Mouse (Mus musculus): ENCODE results near the gene Dpp9.
A peak's percentile ranks its signal among the peaks of the same experiment; 100 is the strongest.
"Not testable (repeated sequence)": the region's sequence is repeated elsewhere in the genome, so short reads cannot be mapped to it uniquely, and the experiment has no call there.

The Dpp9 gene

DNA sequence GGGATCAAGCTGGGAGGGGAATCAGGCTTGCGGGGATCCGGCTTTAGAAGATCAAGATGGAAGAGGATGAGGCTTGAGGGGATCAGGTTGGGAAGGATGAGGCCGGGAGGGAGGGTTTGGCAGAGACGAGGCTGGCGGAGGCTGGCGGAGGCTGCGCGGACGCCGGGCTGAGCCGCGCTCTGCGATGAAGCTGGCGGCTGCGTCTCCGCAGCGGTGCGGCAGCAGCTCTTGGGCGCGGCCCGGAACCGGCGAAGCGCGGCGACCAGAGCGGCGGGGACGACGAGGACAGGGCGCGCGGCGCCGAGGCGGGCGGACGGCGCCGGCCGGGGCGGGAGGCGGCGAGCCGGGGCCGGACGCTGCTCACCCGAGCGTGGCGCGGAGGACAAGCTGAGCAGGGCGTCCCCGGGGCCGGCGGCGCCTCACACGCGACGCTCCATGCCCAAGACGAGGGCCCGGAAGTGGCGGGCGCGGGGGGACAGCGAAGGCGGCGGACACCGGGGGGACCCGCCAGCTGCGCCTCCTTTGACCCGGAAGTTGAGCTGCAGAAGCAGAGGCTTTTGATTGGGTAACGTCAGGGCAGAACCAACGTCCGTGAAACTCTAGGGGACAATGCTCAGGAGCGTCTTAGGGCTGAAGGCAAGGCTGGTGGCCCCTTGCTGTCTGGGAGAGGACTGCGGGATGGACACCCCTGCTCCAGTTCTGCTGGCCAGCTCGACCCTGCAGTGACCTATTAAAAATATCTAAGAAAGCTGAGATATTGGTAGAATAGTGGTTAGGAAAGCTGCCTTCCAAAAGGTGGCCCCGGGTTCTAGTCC is at the start of gene Dpp9:
Dpp9 (minus strand) TSS at position 529 of the 815 bp plus-strand sequence.
- peak; percentile 98 for ATAC-seq (ENCODE audit: insufficient number of reproducible peaks, low FRiP score, low TSS enrichment)

DNA sequence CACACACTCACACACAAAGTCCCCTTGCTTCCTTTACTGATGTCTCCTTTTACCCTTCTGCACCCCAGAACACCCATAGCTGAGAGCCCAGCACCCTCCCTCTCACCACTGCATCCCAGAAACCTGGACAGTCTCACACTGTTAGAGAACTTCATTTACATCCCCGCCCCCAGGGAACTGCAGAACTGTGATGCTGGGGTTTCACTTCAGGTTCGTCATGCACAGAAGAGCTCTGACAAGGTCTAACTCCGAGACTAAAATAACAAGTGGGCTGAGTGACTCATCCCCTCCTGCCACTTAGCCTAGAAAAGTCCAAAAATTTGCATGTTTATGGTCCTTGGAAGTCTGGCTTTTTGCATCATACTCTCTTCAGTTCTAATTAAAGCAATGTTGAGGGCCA is 47.6 kb upstream of the Dpp9 start:
- no peak for ATAC-seq (ENCODE audit: insufficient number of reproducible peaks, low FRiP score, low TSS enrichment)

DNA sequence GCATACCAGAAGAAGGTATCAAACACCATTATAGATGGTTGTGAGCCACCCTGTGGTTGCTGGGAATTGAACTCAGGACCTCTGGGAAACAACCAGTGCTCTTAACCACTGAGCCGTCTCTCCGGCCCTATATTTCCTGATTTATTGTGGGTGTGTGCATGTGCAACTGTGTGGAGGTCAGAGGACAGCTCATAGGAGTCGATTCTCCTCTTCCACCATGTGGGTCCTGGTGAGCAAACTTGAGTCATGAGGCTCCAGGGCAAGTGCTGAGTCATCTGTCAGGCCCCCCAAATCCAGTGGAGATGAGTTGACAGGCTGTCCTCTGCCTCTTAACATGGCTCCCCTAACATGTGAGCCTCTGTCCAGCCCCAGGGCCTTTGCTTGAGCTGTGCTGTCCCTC is 47.2 kb upstream of the Dpp9 start:
- ATAC-seq (ENCODE audit: insufficient number of reproducible peaks, low FRiP score, low TSS enrichment), result no peak

DNA sequence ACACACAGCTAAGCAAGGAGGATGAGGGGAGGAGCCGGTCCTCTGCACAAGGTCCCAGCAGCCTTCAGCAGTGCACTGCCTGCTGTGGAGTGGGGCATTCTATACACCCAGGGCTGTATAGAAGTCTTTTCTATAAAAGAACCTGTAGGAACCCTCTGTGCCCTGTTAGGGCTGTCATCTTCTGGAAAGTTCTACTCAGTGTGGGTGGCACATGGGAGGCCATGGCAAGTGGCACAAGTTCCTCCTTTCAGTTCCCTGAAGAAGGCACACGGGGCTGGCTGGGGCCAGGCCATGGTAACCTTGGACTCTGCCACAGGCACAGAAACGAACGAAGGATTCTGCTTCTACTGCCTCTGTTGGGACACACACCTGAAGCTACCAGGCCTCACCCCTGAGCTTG is 46.3 kb upstream of the Dpp9 start:
- no peak for ATAC-seq (ENCODE audit: insufficient number of reproducible peaks, low FRiP score, low TSS enrichment)

DNA sequence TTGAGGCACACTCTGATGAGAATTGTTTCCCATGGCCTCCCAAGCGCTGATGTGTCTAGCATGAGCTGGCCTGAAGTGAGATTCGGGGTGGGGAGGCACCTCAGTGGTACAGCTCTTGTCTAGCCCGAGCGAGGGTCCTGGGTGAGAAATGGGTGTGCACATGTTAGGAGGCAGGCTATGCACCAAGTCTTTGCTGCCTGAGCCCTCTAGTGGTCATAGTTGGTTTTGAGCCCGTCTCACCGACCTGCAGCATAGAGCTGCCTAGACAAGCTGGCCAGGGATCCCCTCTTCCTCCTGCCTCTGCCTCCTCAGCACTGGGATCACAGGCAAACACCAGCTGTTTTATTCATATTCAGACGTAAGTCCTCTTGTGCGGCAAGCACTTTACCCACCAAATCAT is 45.3 kb upstream of the Dpp9 start:
- ATAC-seq (ENCODE audit: insufficient number of reproducible peaks, low FRiP score, low TSS enrichment), result peak; percentile 63

DNA sequence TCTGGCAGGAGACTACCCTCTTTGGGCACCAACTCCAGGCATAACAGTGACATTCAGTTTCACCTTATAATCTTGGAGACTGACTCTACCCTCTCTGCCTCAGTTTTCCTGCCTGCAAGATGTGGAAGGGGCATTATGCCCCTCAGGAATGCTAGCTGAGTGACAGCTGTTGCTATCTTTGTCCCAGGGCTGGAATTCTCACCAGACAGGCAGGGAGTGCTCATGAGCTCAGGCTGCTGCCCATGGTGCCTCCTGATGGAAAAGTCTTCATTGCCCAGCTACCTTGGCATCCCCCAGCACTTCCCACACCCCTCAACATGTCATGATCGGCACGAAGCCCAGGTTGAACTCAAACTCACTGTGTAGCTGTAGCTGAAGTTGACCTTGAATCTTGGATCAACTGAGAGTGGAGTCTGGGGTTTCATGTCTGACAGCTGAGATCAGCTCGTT is 44.0 kb upstream of the Dpp9 start:
- no peak for ATAC-seq (ENCODE audit: insufficient number of reproducible peaks, low FRiP score, low TSS enrichment)

DNA sequence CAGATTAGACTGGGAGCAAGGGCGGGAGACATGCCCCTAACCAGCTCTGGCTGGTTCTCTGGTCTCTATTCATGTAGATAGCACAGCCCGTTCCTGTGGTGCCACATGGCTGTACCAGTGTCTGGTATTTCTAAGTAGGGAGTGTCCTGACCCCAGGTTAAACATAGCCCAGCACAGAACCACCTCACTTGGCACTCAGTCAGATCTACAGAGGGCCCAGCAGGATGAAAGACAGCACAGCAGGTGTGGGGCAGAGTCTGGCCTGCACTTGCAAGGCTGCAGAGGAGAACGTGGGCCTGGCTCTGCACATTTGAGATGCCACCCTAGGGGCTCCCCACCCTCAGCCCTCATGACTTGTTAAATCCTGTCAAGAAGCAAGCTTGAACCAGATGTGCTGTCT is 42.5 kb upstream of the Dpp9 start:
- ATAC-seq (ENCODE audit: insufficient number of reproducible peaks, low FRiP score, low TSS enrichment), result no peak

DNA sequence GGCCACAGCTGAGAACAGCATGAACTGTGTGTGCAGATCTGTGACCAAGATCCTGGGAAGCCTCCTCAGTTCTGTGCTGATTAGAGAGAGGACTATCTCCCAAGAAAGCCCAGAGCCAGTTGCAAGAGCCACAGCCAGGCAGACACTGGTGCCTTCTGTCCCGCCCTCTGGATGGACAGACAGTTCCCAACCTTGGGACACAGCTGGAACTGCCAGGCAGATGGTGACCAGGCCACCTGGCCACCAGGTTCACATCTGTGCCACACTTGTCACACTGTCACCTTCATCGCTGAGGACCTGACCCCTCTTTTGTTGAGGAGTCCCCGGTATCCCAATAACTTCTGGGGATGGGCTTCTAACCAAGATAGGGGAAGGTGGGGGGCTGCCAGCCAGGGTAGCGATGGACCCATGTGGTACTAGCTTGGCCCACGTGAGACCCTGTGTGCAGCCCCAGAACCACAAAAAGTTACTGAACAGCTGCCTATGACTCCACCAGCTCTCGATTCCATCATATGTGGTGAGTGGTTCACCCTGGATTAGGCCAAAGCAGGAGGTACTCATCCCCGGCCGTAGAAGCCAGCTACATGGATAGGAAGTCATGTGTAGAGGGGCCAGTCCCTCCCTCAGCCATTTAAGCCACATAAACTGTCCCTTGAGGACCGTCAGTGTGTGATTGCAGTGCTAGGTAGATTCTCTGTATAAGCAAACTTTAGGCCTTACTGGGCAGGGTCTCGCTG is 40.8 kb upstream of the Dpp9 start:
- ATAC-seq (ENCODE audit: insufficient number of reproducible peaks, low FRiP score, low TSS enrichment), result no peak

DNA sequence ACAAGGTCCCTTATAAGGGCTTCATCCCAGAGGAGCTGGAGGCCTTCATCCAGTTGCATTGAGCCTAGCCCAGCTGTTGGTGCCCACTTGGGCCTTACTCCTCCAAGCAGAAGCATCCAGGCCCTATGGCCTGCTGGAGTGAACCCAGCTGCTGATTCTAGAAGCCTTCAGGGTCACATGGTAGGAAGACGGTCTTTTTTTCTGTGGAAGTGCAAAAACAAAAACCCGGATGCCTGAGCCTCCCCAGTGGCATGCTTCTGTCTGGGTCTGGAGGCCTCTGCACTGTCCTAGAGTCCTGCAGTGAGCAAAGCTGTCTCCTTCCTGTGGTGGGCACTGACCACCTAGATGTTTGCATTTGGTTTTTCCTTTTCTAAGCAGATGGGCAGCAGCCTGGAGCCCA is 40.1 kb upstream of the Dpp9 start:
- ATAC-seq (ENCODE audit: insufficient number of reproducible peaks, low FRiP score, low TSS enrichment), result not testable (repeated sequence)

DNA sequence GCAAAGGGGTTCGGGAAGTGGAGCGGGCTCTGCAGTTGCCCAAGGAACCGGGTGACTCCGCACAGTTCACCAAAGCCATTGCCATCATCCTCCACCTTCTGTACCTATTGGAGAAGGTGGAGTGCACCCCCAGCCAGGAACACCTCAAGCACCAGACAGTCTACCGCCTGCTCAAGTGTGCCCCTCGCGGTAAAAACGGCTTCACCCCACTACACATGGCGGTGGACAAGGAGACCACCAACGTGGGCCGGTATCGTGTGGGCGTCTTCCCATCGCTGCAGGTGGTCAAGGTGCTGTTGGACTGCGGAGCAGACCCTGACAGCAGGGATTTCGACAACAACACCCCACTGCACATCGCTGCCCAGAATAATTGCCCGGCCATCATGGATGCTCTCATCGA is 39.6 kb upstream of the Dpp9 start:
- not testable (repeated sequence) for ATAC-seq (ENCODE audit: insufficient number of reproducible peaks, low FRiP score, low TSS enrichment)

DNA sequence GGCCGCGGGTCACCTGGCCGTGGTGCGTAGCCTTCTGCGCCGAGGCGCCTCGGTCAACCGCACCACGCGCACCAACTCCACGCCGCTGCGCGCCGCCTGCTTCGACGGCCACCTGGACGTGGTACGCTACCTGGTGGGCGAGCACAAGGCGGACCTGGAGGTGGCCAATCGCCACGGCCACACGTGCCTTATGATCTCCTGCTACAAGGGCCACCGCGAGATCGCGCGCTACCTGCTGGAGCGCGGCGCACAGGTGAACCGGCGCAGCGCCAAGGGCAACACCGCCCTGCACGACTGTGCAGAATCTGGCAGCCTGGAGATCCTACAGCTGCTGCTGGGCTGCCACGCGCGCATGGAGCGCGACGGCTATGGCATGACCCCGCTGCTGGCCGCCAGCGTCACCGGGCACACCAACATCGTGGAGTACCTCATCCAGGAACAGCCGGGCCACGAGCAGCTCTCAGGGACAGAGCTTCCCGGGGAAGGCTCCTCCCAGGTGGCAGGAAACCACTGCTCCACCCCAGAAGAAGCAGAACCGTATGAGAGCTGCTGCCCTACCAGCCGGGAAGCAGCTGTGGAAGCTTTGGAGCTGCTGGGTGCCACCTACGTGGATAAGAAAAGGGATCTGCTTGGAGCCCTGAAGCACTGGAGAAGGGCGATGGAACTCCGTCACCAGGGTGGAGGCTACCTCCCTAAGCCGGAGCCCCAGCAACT is 38.6 kb upstream of the Dpp9 start:
- ATAC-seq (ENCODE audit: insufficient number of reproducible peaks, low FRiP score, low TSS enrichment), result no peak

DNA sequence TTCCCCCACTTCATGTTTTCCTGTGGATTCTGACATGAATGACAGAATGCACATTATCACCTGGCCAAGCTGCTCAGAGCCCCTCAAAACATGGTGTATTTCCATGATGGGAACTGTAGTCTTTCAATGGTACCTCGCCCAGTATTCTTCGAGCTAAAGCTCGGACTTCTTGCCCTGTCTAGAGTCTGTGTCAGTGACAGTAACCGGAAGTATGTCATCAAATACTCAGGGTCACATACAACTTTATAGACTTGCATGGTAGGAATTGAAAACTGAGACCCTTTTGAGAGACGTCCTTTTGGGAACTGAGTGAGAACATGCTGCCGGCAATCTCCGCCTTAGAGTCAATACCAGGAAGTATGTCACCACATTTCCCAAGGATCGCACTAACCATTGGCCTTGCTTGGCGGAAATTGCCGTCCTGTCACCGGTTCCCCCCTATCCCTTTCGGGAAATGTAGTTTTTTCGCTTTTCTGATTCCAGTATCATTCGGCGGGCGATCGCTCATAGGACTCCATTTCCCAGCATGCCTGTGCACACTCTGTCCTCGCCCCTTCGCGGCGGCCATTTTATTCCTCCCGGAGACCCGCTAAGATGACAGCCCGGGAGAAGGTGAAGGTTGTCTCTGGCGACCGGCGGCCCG is 37.7 kb upstream of the Dpp9 start, which contains the start of gene Fem1a:
Fem1a (plus strand) TSS at position 572 of the 643 bp plus-strand sequence.
- ATAC-seq (ENCODE audit: insufficient number of reproducible peaks, low FRiP score, low TSS enrichment), result peak; percentile 86

DNA sequence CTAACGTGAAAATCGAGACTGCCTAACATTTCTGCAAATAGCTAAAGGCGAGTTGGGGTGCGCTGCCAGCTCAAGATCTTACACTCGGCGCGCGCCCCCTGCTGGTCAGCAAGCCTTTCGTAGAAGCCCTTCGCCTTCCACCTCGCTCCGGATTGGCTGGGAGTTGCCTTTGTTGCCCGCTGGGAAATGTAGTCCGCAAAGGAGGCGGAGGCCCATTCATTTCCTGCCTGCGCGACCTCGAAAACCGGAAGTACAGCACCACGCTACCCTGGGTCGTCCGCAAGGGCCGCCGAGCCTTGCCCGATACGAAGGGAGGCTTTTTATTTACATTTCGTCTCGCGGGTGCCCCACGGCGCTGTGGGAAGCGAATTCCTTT is 37.1 kb upstream of the Dpp9 start:
- peak; percentile 86 for ATAC-seq (ENCODE audit: insufficient number of reproducible peaks, low FRiP score, low TSS enrichment)

DNA sequence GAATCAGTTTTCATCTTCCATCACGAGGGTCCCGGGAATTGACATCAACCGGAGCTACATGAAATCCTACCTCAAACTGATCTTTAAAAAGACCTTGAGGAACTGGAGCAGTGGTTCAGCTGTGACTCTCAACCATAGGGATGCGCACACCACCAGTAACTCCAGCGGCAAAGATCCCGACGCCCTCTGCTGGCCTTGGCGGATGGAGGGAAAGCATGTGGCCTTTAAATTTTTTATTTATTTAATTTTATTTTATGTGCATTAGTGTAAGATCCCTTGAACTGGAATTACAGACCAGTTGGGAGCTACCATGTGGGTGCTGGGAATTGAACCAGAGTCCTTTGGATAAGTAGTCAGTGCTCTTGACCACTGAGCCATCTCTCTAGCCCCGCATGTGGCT is 36.7 kb upstream of the Dpp9 start:
- no peak for ATAC-seq (ENCODE audit: insufficient number of reproducible peaks, low FRiP score, low TSS enrichment)

DNA sequence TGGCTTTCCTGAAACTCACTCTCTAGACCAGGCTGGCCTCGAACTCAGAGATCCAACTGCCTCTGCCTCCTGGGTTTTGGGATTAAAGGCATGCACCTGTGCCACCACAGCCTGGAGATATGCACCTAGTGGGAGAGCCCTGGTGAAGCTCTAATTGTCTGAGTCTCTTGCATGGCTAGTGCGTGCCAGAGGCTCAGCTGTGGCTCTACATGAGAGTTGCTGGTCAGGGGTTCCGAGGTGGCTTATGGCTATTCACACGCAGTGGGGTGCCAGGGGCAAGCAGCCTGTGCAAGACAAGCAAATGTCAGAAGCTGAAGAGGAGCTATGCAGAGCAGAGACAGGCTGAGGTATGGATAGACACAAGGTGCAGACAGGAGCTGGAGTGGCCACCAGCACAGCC is 36.0 kb upstream of the Dpp9 start:
- ATAC-seq (ENCODE audit: insufficient number of reproducible peaks, low FRiP score, low TSS enrichment), result no peak

DNA sequence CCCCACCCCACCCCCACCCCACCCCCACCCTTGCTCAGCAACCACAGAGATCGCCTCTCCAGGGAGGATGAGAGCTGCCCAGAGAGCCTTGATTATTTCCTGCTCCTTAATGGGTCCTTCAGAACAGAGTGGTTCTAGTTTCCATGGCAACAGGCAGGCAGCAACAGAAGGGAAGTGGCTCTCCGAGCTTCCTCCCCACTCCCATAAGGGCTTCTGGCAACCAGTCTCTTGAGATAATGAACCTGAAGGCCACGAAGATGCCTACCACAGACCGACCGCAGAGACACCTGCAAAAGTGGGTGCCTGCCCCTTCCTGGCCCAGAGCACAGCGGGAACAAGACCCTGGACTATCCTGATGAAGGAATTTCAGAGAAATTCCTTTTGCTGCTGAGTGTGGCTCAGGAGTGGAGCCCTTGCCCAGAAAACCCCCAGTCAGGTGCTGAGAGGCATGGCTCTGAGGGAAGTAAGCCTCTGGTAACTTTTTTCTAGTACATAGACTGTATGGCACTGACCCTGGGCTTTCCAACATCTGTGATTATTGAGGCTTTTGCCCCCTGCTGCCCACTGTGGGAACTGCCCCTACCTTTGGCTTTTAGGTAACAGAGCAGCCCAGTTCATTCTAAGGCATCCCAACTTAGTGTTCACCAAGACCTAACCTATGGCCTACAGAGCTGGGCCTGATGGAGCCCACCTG is 32.6 kb upstream of the Dpp9 start:
- ATAC-seq (ENCODE audit: insufficient number of reproducible peaks, low FRiP score, low TSS enrichment), result no peak

DNA sequence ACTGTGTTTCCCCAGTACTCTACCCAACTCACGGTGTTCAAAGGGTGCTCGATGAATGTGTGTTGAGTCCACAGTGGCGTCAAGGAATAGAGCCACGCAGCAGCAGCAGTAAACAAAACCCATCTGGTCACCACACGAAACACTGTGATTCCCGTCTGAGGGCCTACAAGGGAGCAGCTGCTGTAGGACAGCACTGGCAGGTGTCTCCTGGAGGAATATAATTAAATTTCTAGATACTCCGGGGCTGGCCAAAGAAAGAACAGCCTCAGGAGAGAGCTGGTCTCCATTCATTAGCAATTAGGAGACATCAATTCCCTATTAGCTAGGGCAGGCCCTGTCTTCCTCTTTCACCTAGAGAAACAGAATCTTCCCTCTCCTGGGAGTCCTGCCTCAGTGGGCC is 26.9 kb upstream of the Dpp9 start:
- ATAC-seq (ENCODE audit: insufficient number of reproducible peaks, low FRiP score, low TSS enrichment), result no peak

DNA sequence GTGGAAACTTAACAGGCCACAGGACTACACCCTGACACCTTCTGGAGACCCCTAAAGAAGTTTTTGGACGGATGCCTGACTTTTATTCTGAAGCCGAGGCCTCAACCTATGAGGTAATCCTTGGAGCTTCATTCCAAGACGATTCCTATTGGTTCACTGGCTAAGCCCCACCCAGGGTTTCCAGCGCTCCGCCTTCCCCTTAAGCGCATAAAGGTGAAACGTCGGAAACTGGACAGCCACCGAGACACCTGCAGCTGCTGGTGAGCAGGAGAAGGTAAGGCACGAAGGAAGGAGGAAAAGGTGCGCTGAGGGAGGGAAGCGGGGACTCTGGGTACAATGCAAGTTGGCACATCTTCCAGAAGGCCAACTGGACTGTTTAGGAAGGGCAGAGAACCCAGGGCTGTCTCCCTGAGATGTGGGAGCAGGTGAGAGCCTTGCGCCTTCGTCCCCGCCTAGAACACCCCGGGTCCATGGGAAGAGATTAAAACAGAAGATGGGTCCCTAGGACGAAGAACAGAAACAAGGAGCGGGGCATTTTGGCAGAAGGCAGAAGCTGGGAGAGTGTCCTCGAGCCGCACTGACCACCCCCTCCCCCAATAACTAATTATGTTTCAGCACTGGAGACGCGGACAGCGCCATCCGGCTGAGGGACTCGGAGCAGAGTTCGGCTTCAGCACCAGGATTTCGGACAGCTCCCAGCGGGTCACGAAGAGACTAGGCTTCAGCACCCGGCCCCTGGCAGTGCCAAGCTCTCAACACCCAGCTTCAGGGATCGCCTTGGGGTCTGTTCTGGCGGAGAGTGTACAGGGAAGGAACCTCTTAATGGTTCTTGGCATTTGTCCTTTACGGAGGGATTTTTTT is 23.1 kb upstream of the Dpp9 start:
- ATAC-seq (ENCODE audit: insufficient number of reproducible peaks, low FRiP score, low TSS enrichment), result peak; percentile 96

DNA sequence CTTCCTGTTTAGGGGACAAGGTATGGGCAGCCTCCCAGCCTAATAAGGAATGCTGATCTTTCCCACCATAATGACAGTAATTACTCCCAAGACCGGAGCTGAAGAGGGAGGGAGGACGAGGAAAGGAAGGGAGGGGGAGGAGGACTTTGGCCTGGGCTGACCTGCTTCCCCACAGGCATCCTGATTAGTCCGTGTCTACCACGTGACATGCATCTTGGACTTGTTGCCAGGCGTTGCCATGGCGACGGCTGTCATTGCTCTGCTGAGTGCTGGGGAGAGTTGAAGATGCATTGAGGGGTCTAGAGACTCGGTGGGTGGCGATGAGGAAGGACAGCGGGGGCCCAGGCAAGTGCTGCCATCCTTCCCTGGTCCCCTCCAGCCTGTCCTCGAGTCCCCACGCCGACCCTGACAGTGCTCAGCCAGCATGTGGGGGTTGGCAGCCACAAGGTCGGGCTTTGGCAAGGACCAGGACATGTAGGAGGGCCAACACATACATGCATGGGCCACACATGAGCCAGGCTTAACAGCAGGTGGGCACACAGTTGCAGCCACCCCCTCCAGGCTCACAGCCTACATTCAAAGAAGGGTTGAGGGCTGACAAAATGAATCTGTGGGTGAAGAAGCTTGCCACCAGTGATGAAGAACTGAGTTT is 15.2 kb upstream of the Dpp9 start:
- peak; percentile 87 for ATAC-seq (ENCODE audit: insufficient number of reproducible peaks, low FRiP score, low TSS enrichment)

Data from cerebellum, adult (tissue).